Mouse (Mus musculus): ENCODE data around the gene Atf1.

GRCm38 (mm10) chr15:100210013-100210412, 17.6 kb upstream of the Atf1 start:
- TF ChIP-seq CTCF (IDR thresholded peaks at IDR 0.05; ENCODE audit: low read depth) (no peak), EP300 (IDR thresholded peaks at IDR 0.05; ENCODE audit: low read depth) (no peak)
